Mouse (Mus musculus): ENCODE results near the gene Avp. TPM values are rescaled to one million over a fixed set of nuclear protein-coding genes. Genes with fewer than 3 reads are reported as not detected.

Avp gene
- total RNA-seq (2023; ENCODE audit: inconsistent age) = not detected in 4 replicates

DNA sequence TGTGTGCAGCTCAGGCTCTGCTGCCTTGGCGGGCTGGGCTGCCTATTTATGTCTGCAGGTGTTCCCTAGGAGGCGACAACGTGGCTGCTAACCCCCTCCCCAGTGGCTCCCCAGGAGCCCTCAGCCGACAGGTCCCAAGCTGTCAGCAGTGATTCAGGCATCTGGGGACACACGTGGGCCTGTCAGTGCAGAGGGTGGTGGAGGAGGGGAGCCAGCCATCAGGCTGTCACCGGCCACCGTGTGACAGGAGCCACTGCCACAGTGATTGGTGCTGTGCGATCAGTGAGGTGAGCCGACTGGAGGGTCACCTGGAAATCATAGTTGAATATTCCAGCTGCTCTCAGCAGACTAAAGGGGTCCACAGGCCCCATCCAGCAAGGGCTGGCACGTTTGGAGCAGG, at the start of gene Avp:
Gene Avp, minus strand, starts transcription at position 3 of the 400 bp plus-strand sequence.

DNA sequence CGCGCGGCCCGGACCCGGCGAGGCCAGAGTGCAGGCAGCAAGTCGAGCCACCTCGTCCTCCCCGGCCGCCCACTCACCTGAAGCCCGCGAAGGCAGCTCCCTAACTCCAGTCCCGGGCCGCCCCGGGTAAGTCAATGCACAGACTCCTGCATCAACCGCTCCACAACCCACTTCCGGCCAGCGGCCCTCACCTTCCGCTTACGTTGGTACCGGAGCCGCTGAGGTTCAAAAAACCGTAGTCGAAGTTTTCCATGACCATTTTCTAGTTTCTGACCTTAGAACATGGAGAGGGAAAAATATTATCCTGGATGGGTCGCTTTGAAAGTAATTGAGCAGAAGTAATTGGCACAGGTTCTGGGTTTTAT, 47.5 kb upstream of the Avp start, which contains the start of the genes Fastkd5 and Ubox5:
Gene Fastkd5, minus strand, starts transcription at position 189 of the 365 bp plus-strand sequence.
Gene Ubox5, minus strand, starts transcription at position 200 of the 365 bp plus-strand sequence.

GRCm38 (mm10) chr2:130575873-130576272, 6.5 kb downstream of the Avp start, which contains the start of gene Oxt:
TSS of gene Oxt (plus strand) at chr2:130576173.

GRCm38 (mm10) chr2:130563212-130564055, 18.9 kb downstream of the Avp start, which contains the start of gene Mrps26:
TSS of gene Mrps26 (plus strand) at chr2:130563742.

Other genes starting within 250 kb of the Avp start
- gene Cpxm1, start 185.0 kb downstream of the Avp start, total RNA-seq (2023; ENCODE audit: inconsistent age) = 0.60 to 0.93 TPM (median 0.77 TPM) in 3 of 4 replicates, not detected in the other
- not detected in 4 replicates for gene Gm28372, start 177.3 kb downstream of the Avp start, total RNA-seq (2023; ENCODE audit: inconsistent age)
- not detected in 4 replicates for gene 1700020A23Rik, start 177.3 kb downstream of the Avp start, total RNA-seq (2023; ENCODE audit: inconsistent age)
- gene Tmem239, start 176.1 kb downstream of the Avp start, total RNA-seq (2023; ENCODE audit: inconsistent age) = not detected in 4 replicates
- gene Vps16, start 158.2 kb downstream of the Avp start, total RNA-seq (2023; ENCODE audit: inconsistent age) = 154 to 166 TPM (median 156 TPM) in 4 replicates
- gene Pced1a, start 157.9 kb downstream of the Avp start, total RNA-seq (2023; ENCODE audit: inconsistent age) = 20.7 to 23.7 TPM (median 21.7 TPM) in 4 replicates
- gene Ptpra, start 132.3 kb downstream of the Avp start, total RNA-seq (2023; ENCODE audit: inconsistent age) = 102 to 110 TPM (median 107 TPM) in 4 replicates
- gene Mrps26, start 18.8 kb downstream of the Avp start, total RNA-seq (2023; ENCODE audit: inconsistent age) = 46.3 to 59.5 TPM (median 55.6 TPM) in 4 replicates
- not detected in 4 replicates for gene Oxt, start 6.4 kb downstream of the Avp start, total RNA-seq (2023; ENCODE audit: inconsistent age)
- 5.9 to 7.4 TPM (median 7.0 TPM) in 4 replicates for gene Fastkd5, start 47.5 kb upstream of the Avp start, total RNA-seq (2023; ENCODE audit: inconsistent age)
- 5.2 to 7.7 TPM (median 6.3 TPM) in 4 replicates for gene Ubox5, start 47.5 kb upstream of the Avp start, total RNA-seq (2023; ENCODE audit: inconsistent age)
- 4.9 to 6.1 TPM (median 5.7 TPM) in 4 replicates for gene Lzts3, start 60.2 kb upstream of the Avp start, total RNA-seq (2023; ENCODE audit: inconsistent age)
- gene Ddrgk1, start 82.1 kb upstream of the Avp start, total RNA-seq (2023; ENCODE audit: inconsistent age) = 131 to 157 TPM (median 140 TPM) in 4 replicates
- gene Itpa, start 85.1 kb upstream of the Avp start, total RNA-seq (2023; ENCODE audit: inconsistent age) = 14.1 to 20.2 TPM (median 15.1 TPM) in 4 replicates
- 5.8 to 8.8 TPM (median 6.2 TPM) in 4 replicates for gene Slc4a11, start 115.0 kb upstream of the Avp start, total RNA-seq (2023; ENCODE audit: inconsistent age)

Measured in B cell, adult (primary cell).